Mouse (Mus musculus): ENCODE results near the gene Lcp2. TPM values are rescaled to one million over a fixed set of nuclear protein-coding genes. Genes with fewer than 3 reads are reported as not detected.

Gene Lcp2
- polyA plus RNA-seq, 1 experiment from 2014 or later: 3.0 TPM

DNA sequence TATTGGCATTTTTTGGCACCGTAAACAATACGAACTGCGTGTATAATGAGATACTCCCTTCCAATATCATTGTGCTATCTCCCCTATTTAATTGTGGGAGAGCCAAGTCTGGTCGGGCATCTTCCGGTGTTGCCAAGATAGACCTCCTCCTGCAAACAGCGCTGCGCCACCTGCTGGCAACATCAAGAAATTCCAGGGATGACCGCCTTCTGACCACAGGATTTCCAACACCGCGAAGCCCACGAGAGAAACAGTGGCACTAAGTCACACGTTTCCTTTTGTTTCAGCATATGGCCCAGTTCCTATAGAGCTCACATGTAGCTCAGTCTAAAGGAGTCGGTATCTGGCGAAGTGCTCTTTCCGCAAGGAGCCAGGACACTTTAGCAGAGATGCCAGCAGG, 27.1 kb downstream of the Lcp2 start:
- H3K4me1 ChIP-seq (replicated peaks): no peaks in the 10 kb centered on the region
- 0 out of 2 replicates have a peak, but pooled peaks cover 5% of the 10 kb centered on the region for H3K27me3 ChIP-seq
- peak; percentile 53; the same call in 1 of the 2 replicates for ATAC-seq (ENCODE audit: low read depth)
- WGBS: 14% methylated on average over 15 of the region's 15 CpGs
- peak overlapping the region; percentile 34 for H3K4me2 ChIP-seq
- H3K9me3 ChIP-seq: no peaks in the 10 kb centered on the region
- no peak overlapping the region for H3K27ac ChIP-seq (replicated peaks)
- no peak overlapping the region for H3K4me3 ChIP-seq
- no peak overlapping the region for H3K9ac ChIP-seq
- no peaks in the 10 kb centered on the region for H3K36me3 ChIP-seq

DNA sequence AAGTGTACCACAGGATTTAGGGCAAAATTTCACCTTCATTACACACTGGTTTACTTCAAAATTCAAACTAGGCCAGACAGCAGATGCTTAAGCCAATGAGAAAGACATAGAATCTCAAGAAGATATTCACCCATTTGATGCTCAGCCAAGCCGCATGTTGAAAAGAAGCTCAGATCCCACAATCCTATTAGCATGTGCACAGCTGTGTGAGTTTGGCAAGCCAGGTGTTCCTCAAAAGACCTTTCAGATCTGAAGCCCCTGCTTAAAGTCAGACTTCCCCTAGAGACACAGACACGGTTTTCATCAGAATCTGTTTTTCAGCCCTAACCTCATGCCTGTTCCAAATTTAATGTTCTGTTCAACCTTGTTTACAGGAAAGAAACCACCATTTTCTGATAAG, 31.1 kb downstream of the Lcp2 start:
- H3K9me3 ChIP-seq: no peaks in the 10 kb centered on the region
- H3K27ac ChIP-seq (replicated peaks): no peak overlapping the region
- no peak overlapping the region for H3K4me3 ChIP-seq
- H3K27me3 ChIP-seq: 0 out of 2 replicates have a peak, but pooled peaks cover 5% of the 10 kb centered on the region
- H3K4me2 ChIP-seq: no peak overlapping the region
- H3K4me1 ChIP-seq (replicated peaks): peaks cover 18% of the 10 kb centered on the region; the same call in 1 of the 2 replicates
- H3K9ac ChIP-seq: no peak overlapping the region
- no peaks in the 10 kb centered on the region for H3K36me3 ChIP-seq
- ATAC-seq (ENCODE audit: low read depth): no peak
- WGBS: 86% methylated on average over 2 of the region's 2 CpGs

DNA sequence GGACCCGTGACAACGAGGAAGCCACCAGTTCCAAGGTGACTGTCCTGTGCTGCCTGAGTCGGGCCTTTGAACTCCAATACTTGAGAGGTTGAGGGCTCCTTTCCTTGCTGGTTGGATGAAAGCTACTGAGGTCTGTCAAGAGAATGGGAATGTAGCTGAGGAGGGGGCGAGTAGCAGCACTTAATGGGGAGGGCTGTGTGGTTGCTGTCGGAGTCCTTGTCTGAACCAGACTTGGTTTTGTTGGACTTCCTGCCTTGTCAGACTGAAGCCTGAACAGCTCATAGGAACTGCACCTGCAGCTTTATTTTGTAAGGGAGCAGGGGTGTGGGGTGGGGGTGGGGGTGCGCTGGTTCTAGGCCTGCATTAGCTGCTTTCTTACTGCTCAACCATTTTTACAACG, 31.9 kb downstream of the Lcp2 start:
- H3K4me3 ChIP-seq: no peak overlapping the region
- no peak for ATAC-seq (ENCODE audit: low read depth)
- no peak overlapping the region for H3K9ac ChIP-seq
- WGBS: 88% methylated on average over 7 of the region's 7 CpGs
- 0 out of 2 replicates have a peak, but pooled peaks cover 5% of the 10 kb centered on the region for H3K27me3 ChIP-seq
- no peak overlapping the region for H3K27ac ChIP-seq (replicated peaks)
- no peaks in the 10 kb centered on the region for H3K9me3 ChIP-seq
- H3K36me3 ChIP-seq: no peaks in the 10 kb centered on the region
- H3K4me1 ChIP-seq (replicated peaks): peaks cover 18% of the 10 kb centered on the region; the same call in 1 of the 2 replicates
- no peak overlapping the region for H3K4me2 ChIP-seq

DNA sequence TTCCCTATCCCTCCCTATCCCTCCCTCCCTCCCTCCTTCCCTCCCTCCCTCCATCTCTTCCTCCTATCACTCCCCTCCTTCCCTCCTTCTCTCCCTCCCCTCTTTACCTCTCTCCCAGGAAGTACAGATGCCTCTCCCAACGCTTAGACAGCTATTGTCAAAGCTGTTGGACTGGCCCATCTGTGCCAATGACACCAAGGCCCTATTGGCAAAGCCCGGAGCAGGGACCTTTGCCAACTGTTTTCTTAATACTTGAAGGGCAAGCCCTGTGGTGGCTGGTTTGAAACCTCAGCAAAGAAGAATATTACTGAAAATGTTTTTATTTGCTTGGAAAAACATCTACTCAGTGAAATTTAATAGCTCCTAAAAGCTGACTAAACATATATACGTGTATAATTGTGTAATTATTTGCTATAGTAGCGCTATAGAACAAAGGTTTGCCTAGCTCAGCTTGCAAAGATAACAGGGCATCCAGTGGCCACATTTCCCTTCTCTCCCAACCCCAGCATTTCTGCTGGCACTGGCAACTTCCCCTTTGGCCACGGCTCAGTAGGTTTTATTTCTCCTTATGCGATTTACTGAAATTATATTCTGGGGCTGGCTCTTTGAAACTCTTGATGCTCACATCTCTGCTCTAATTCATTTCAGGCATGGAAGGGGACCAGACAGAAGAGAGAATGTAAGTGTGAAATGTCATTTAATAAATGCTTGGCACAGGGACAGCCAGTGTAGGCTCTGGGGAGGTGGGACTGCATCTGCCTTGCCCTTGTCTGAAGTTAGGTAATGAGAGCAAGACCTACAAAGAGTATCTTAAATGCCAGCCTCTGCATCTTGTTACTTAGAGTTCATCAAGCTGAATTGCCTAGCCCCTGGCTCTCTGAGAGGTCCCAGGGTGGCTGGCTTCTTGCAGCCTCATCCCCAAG, 33.1 kb downstream of the Lcp2 start:
- ATAC-seq (ENCODE audit: low read depth): peak; percentile 59
- Histone ChIP-seq H3K27ac (replicated peaks) (peak overlapping the region; percentile 70), H3K4me3 (no peak overlapping the region), H3K9me3 (no peaks in the 10 kb centered on the region), H3K9ac (no peak overlapping the region), H3K4me1 (replicated peaks) (peaks cover 18% of the 10 kb centered on the region; the same call in 1 of the 2 replicates), H3K36me3 (no peaks in the 10 kb centered on the region), H3K27me3 (0 out of 2 replicates have a peak, but pooled peaks cover under 1% of the 10 kb centered on the region), H3K4me2 (no peak overlapping the region)
- 63% methylated on average over 6 of the region's 6 CpGs for WGBS

DNA sequence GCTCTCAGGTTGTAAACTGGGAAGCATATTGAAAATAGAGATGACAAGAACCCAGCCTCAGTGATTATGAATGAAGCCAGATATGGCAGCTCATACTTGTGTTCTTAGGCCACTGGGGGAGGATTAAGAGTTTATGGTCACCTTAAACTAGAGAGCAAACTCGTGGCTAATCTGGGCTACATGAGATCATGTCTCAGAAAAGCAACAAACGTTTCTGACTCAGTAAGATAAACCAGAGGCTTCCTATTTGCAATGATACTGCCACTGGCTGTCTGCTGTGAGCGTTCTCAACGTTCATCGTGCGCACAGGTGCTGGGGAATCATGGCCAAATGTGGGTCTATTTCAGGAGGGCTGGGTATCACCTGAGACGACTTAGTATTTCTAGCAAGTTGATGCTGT, 37.1 kb downstream of the Lcp2 start:
- H3K27me3 ChIP-seq: no peaks in the 10 kb centered on the region
- peaks cover 18% of the 10 kb centered on the region; the same call in 1 of the 2 replicates for H3K4me1 ChIP-seq (replicated peaks)
- H3K9ac ChIP-seq: no peak overlapping the region
- H3K9me3 ChIP-seq: no peaks in the 10 kb centered on the region
- no peaks in the 10 kb centered on the region for H3K36me3 ChIP-seq
- no peak for ATAC-seq (ENCODE audit: low read depth)
- no peak overlapping the region for H3K4me3 ChIP-seq
- H3K4me2 ChIP-seq: no peak overlapping the region
- H3K27ac ChIP-seq (replicated peaks): no peak overlapping the region
- 87% methylated on average over 7 of the region's 7 CpGs for WGBS

GRCm38 (mm10) chr11:34084639-34085038, 37.9 kb downstream of the Lcp2 start:
- Histone ChIP-seq H3K27me3 (no peaks in the 10 kb centered on the region), H3K4me2 (no peak overlapping the region), H3K4me1 (replicated peaks) (peaks cover 17% of the 10 kb centered on the region; the same call in 1 of the 2 replicates), H3K9ac (no peak overlapping the region), H3K9me3 (no peaks in the 10 kb centered on the region), H3K27ac (replicated peaks) (no peak overlapping the region), H3K4me3 (no peak overlapping the region), H3K36me3 (no peaks in the 10 kb centered on the region)
- 78% methylated on average over 2 of the region's 2 CpGs for WGBS
- no peak for ATAC-seq (ENCODE audit: low read depth)

- 80% methylated on average over 8 of the region's 8 CpGs for WGBS
Observed at GRCm38 (mm10) chr11:34086164-34086751, 39.5 kb downstream of the Lcp2 start.

DNA sequence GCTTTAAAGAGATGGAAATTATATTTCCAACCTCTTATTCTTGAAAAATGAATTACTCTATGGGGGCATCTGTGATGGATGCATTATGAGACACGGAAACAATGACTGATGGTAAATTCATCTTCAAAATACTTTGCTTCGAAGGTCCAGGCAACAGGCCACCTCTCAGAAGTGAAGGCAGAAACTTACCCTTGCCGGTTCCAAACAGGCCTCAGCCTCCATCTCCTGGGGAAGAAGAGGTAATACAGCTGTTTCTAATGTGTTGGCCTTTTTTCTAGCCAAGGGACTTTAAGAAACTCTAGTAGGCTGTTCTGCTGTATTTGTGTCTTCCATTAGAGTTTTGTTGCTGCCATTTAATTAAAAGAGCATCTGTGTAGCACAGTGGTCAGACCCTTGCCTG, 40.3 kb downstream of the Lcp2 start:
- H3K27ac ChIP-seq (replicated peaks): no peak overlapping the region
- no peaks in the 10 kb centered on the region for H3K27me3 ChIP-seq
- no peaks in the 10 kb centered on the region for H3K36me3 ChIP-seq
- ATAC-seq (ENCODE audit: low read depth): no peak
- H3K9me3 ChIP-seq: no peaks in the 10 kb centered on the region
- H3K4me2 ChIP-seq: no peak overlapping the region
- WGBS: 81% methylated on average over 3 of the region's 3 CpGs
- H3K9ac ChIP-seq: no peak overlapping the region
- no peak overlapping the region for H3K4me3 ChIP-seq
- no peaks in the 10 kb centered on the region for H3K4me1 ChIP-seq (replicated peaks)

More at GRCm38 (mm10) chr11:34086164-34086751, 39.5 kb downstream of the Lcp2 start:
- H3K36me3 ChIP-seq: no peaks in the 10 kb centered on the region
- H3K4me1 ChIP-seq (replicated peaks): peaks cover under 1% of the 10 kb centered on the region; the same call in 1 of the 2 replicates
- no peaks in the 10 kb centered on the region for H3K9me3 ChIP-seq
- no peak for ATAC-seq (ENCODE audit: low read depth)
- H3K4me3 ChIP-seq: no peak overlapping the region
- H3K27me3 ChIP-seq: no peaks in the 10 kb centered on the region
- no peak overlapping the region for H3K4me2 ChIP-seq
- H3K27ac ChIP-seq (replicated peaks): no peak overlapping the region
- no peak overlapping the region for H3K9ac ChIP-seq

GRCm38 (mm10) chr11:34098422-34098821, 51.7 kb downstream of the Lcp2 start, which contains the start of gene 4930469K13Rik:
4930469K13Rik (minus strand) TSS chr11:34098554.
- no peaks in the 10 kb centered on the region for H3K9me3 ChIP-seq
- H3K4me1 ChIP-seq (replicated peaks): peaks cover 4% of the 10 kb centered on the region; the same call in 1 of the 2 replicates
- no peak within 1 kb of the TSS for H3K4me2 ChIP-seq
- WGBS: 87% methylated on average over 10 of the region's 10 CpGs
- no peak within 1 kb of the TSS for H3K27ac ChIP-seq (replicated peaks)
- H3K27me3 ChIP-seq: no peaks in the 10 kb centered on the region
- no peak within 1 kb of the TSS for H3K9ac ChIP-seq
- H3K36me3 ChIP-seq: no peaks in the 10 kb centered on the region
- no peak within 1 kb of the TSS for H3K4me3 ChIP-seq
- peak; percentile 61; the same call in 1 of the 2 replicates for ATAC-seq (ENCODE audit: low read depth)

DNA sequence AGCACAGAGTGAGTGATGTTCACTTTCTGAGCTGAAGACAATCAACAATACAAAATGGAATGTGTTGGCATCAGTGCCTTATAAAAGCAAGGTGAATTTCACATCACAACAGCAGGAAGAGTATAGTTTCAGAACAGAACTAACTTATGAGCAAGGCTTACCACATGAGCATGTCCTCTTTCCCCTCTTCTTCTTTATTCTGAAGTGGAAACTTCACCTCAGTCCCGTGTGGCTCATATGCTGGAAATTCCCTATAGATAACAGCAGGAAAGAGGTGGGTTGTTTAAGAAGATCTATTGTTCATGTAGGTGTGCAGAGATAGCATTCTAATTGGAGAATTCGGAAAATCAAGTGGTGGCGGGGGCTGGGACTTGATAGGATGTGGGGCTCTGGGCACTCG, 55.1 kb downstream of the Lcp2 start:
- 87% methylated on average over 4 of the region's 4 CpGs for WGBS
- no peaks in the 10 kb centered on the region for H3K36me3 ChIP-seq
- peak overlapping the region; percentile 33 for H3K4me2 ChIP-seq
- no peaks in the 10 kb centered on the region for H3K9me3 ChIP-seq
- ATAC-seq (ENCODE audit: low read depth): no peak
- no peak overlapping the region for H3K4me3 ChIP-seq
- no peaks in the 10 kb centered on the region for H3K27me3 ChIP-seq
- H3K9ac ChIP-seq: no peak overlapping the region
- H3K27ac ChIP-seq (replicated peaks): 0 out of 2 replicates have a peak overlapping the region, but pooled peaks have one; percentile 1
- peaks cover 26% of the 10 kb centered on the region for H3K4me1 ChIP-seq (replicated peaks)

DNA sequence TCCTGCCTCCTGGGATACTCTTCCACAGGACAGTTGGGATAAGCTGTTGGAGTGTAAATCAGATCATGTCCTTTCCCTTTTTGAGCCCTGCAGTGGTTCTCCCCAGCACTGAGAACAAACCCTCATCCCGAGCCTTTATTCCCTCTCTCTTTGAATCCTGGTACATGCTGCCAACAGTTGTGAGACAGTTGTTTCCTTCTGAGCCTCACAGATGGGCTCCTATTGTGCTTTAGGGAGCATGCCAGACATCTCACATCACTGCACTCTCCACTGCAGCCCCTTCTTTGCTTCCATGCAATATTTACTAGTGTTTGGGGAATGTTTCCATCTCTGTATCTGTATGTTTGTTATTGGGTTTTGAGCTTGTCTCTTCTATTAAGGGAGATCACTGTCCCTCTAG, 58.2 kb downstream of the Lcp2 start:
- no peak overlapping the region for H3K9ac ChIP-seq
- no peak overlapping the region for H3K4me3 ChIP-seq
- H3K9me3 ChIP-seq: no peaks in the 10 kb centered on the region
- 0 out of 2 replicates have a peak overlapping the region, but pooled peaks have one; percentile 23 for H3K27ac ChIP-seq (replicated peaks)
- no peak overlapping the region for H3K4me2 ChIP-seq
- no peaks in the 10 kb centered on the region for H3K27me3 ChIP-seq
- H3K36me3 ChIP-seq: no peaks in the 10 kb centered on the region
- peaks cover 26% of the 10 kb centered on the region for H3K4me1 ChIP-seq (replicated peaks)
- WGBS: 13% methylated on average over 1 of the region's 1 CpGs
- ATAC-seq (ENCODE audit: low read depth): no peak

DNA sequence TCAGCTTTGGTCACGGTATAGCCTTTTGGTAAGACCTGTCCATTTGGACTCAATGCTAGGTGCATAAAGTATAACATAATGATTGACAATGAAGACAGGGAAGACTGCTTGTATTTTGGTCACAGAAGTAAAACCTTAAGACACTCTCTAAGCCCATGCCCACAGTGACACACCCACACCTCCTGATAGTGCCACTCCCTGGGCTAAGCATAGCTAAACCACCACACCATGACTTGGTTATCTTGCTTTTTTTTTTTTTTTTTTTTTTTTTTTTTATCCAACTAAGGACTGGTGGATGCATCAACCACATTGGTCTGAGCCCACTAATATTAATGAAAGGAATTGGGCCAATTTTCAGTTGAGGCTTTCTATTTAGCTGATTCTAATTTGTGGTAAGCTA, 62.5 kb downstream of the Lcp2 start:
- H3K9ac ChIP-seq: no peak overlapping the region
- H3K36me3 ChIP-seq: no peaks in the 10 kb centered on the region
- no peak overlapping the region for H3K27ac ChIP-seq (replicated peaks)
- H3K9me3 ChIP-seq: no peaks in the 10 kb centered on the region
- WGBS: 97% methylated on average over 1 of the region's 1 CpGs
- H3K4me3 ChIP-seq: no peak overlapping the region
- H3K4me2 ChIP-seq: no peak overlapping the region
- H3K4me1 ChIP-seq (replicated peaks): peaks cover 51% of the 10 kb centered on the region
- no peaks in the 10 kb centered on the region for H3K27me3 ChIP-seq
- ATAC-seq (ENCODE audit: low read depth): no peak
